Comparison of ENCODE assay signal across 27 mouse cellular contexts in the genomic region with DNA sequence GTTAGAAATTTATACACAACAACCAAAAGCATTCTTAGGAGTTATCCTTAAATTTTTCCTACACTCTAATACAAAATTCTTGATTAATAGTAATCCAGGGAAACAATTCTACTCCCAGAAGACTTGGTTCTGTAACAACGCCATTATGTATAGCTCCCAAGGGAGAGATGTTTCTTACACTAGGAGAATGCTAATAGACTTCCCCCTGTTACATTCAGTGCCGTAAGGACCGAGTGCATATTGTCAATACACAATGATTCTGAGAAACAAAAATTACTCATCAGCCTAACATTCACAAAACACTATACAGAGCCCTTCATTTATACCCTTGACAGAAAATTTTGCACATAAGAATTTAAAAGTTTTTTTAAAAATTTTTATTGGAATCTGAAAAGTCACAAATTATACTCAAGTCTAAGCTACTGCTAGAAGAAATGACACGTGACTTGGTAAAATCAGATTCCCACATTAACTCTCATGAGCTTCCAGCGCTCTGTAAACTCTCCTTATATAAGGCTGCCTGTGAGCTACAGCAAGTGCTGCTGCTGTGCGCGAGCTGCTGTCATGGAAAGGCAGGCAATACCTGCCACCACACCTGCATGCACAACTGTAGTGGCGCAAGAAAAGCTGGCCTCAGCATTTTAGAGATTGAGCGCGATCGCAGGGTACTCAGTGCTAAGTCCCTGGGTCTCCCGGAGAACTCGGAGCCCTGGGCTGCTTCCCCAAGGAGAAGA. TPM values are rescaled to one million over a fixed set of nuclear protein-coding genes. Genes with fewer than 3 reads are reported as not detected.
DNase-seq lines count a peak whose midpoint lies in the region; ATAC-seq lines count a peak whose summit lies in the region.
"Had no signal": no experiment of that assay in that cellular context is flagged by ENCODE, and none has a peak within 500 bp of the region (broad histone marks: within the 10 kb centered on the region; RNA-seq: fewer than 3 reads in every experiment).

No protein-coding gene starts in this region.

- H3K27me3 ChIP-seq in midbrain, embryonic 11.5 days (ENCODE audit: control insufficient read depth, insufficient read depth, low read length) = no peaks in the 10 kb centered on the region
- no peaks in the 10 kb centered on the region for H3K27me3 ChIP-seq in midbrain, embryonic 16.5 days (ENCODE audit: control insufficient read depth, insufficient read depth, low read depth, low read length)
- no peaks in the 10 kb centered on the region for H3K27me3 ChIP-seq in hindbrain, embryonic 13.5 days
- H3K27me3 ChIP-seq in midbrain, embryonic 14.5 days (ENCODE audit: control insufficient read depth, insufficient read depth, low read length) = no peaks in the 10 kb centered on the region
- H3K27me3 ChIP-seq: intestine, embryonic 15.5 days; limb, embryonic 15.5 days; megakaryocyte, embryonic 14.5 days had no signal

- H3K4me3 ChIP-seq in midbrain, embryonic 11.5 days (ENCODE audit: low read depth, low read length) = no peak overlapping the region
- no peak overlapping the region for H3K4me3 ChIP-seq in midbrain, embryonic 16.5 days (ENCODE audit: low read depth, low read length)
- no peak overlapping the region for H3K4me3 ChIP-seq in hindbrain, embryonic 13.5 days
- no peak overlapping the region for H3K4me3 ChIP-seq in midbrain, embryonic 14.5 days (replicated peaks; ENCODE audit: low read depth, low read length)
- H3K4me3 ChIP-seq: intestine, embryonic 15.5 days; left cerebral cortex, adult 2 months; limb, embryonic 15.5 days; megakaryocyte, embryonic 14.5 days; myocyte had no signal

- ATAC-seq in midbrain, embryonic 11.5 days (ENCODE audit: low FRiP score) = peak; percentile 52; the same call in 1 of the 2 replicates
- no peak for ATAC-seq in midbrain, embryonic 16.5 days
- ATAC-seq in hindbrain, embryonic 13.5 days (ENCODE audit: low FRiP score) = peak; percentile 52
- ATAC-seq in midbrain, embryonic 14.5 days (ENCODE audit: low FRiP score, low TSS enrichment) = no peak
- ATAC-seq: activated CD4-positive, CD25-positive, alpha-beta regulatory T cell, adult 4 months; forebrain, postnatal 0 days; intestine, embryonic 15.5 days had no signal

- H3K9ac ChIP-seq in midbrain, embryonic 11.5 days (ENCODE audit: low read length) = no peak overlapping the region
- no peak overlapping the region for H3K9ac ChIP-seq in midbrain, embryonic 16.5 days (ENCODE audit: low read depth, low read length)
- H3K9ac ChIP-seq in hindbrain, embryonic 13.5 days = no peak overlapping the region
- H3K9ac ChIP-seq in midbrain, embryonic 14.5 days (replicated peaks; ENCODE audit: low read length) = no peak overlapping the region
- H3K9ac ChIP-seq: forebrain, postnatal 0 days; intestine, embryonic 15.5 days; limb, embryonic 15.5 days; liver, embryonic 14.5 days; lung, embryonic 14.5 days had no signal

- DNase-seq in midbrain, embryonic 11.5 days (ENCODE audit: low spot score, missing footprints) = no peak
- DNase-seq in brain, adult 2 months (ENCODE audit: low read depth, low spot score) = peak; percentile 31
- DNase-seq in midbrain, embryonic 14.5 days = peak; percentile 40
- no peak for DNase-seq in natural killer cell, adult 2 months (ENCODE audit: low spot score in 2 of 2)
- no peak for DNase-seq in gastrocnemius, postnatal 25 days
- DNase-seq: adrenal gland, postnatal 10 days; B cell, adult 2 months; cerebellum, adult 8-10 months; cerebellum, postnatal 36 days; embryo, embryonic 11 days; forebrain, postnatal 0 days; heart, postnatal 4 days; kidney, adult 8-10 months; kidney, postnatal 10 days; lung, embryonic 14.5 days; retina, postnatal 1 day; right cerebral cortex, postnatal 4 days; thymus, postnatal 14 days had no signal

- no peak overlapping the region for H3K4me2 ChIP-seq in midbrain, embryonic 11.5 days
- no peak overlapping the region for H3K4me2 ChIP-seq in midbrain, embryonic 16.5 days (ENCODE audit: low read length)
- no peak overlapping the region for H3K4me2 ChIP-seq in hindbrain, embryonic 13.5 days
- H3K4me2 ChIP-seq in midbrain, embryonic 14.5 days (ENCODE audit: low read length) = no peak overlapping the region
- H3K4me2 ChIP-seq: intestine, embryonic 15.5 days; limb, embryonic 15.5 days; lung, embryonic 14.5 days had no signal

- H3K36me3 ChIP-seq in midbrain, embryonic 11.5 days (ENCODE audit: control insufficient read depth, insufficient read depth, low read length) = no peaks in the 10 kb centered on the region
- no peaks in the 10 kb centered on the region for H3K36me3 ChIP-seq in midbrain, embryonic 16.5 days (ENCODE audit: control insufficient read depth, insufficient read depth, low read length)
- no peaks in the 10 kb centered on the region for H3K36me3 ChIP-seq in hindbrain, embryonic 13.5 days
- H3K36me3 ChIP-seq in midbrain, embryonic 14.5 days (ENCODE audit: control insufficient read depth, insufficient read depth, low read length) = no peaks in the 10 kb centered on the region
- H3K36me3 ChIP-seq: intestine, embryonic 15.5 days had no signal

- no peaks in the 10 kb centered on the region for H3K9me3 ChIP-seq in midbrain, embryonic 11.5 days (ENCODE audit: control insufficient read depth, low read length)
- H3K9me3 ChIP-seq in midbrain, embryonic 16.5 days (replicated peaks; ENCODE audit: control insufficient read depth, low read length, poor library complexity, severe bottlenecking) = no peaks in the 10 kb centered on the region
- no peaks in the 10 kb centered on the region for H3K9me3 ChIP-seq in hindbrain, embryonic 13.5 days
- H3K9me3 ChIP-seq in midbrain, embryonic 14.5 days (ENCODE audit: control insufficient read depth, low read length) = no peaks in the 10 kb centered on the region
- H3K9me3 ChIP-seq: intestine, embryonic 15.5 days; limb, embryonic 15.5 days; megakaryocyte, embryonic 14.5 days had no signal

- WGBS in midbrain, embryonic 11.5 days = 72% methylated on average over 13 of the region's 13 CpGs
- WGBS in midbrain, embryonic 16.5 days = 58% methylated on average over 13 of the region's 13 CpGs
- 53% methylated on average over 13 of the region's 13 CpGs for WGBS in hindbrain, embryonic 13.5 days
- WGBS in midbrain, embryonic 14.5 days = 52% methylated on average over 13 of the region's 13 CpGs

- H3K27ac ChIP-seq in midbrain, embryonic 11.5 days (ENCODE audit: low read depth, low read length) = no peak overlapping the region
- no peak overlapping the region for H3K27ac ChIP-seq in midbrain, embryonic 16.5 days (ENCODE audit: low read length)
- H3K27ac ChIP-seq in hindbrain, embryonic 13.5 days = no peak overlapping the region
- H3K27ac ChIP-seq in midbrain, embryonic 14.5 days (replicated peaks; ENCODE audit: low read depth, low read length) = 0 out of 2 replicates have a peak overlapping the region, but pooled peaks have one; percentile 22
- H3K27ac ChIP-seq: intestine, embryonic 15.5 days; left cerebral cortex, adult 2 months; limb, embryonic 15.5 days; liver, embryonic 14.5 days had no signal

- H3K4me1 ChIP-seq in midbrain, embryonic 11.5 days (ENCODE audit: control insufficient read depth, insufficient read depth, low read length) = peaks cover 9% of the 10 kb centered on the region
- peaks cover 5% of the 10 kb centered on the region for H3K4me1 ChIP-seq in midbrain, embryonic 16.5 days (ENCODE audit: control insufficient read depth, insufficient read depth, low read length)
- H3K4me1 ChIP-seq in hindbrain, embryonic 13.5 days (replicated peaks) = peaks cover 12% of the 10 kb centered on the region
- H3K4me1 ChIP-seq in midbrain, embryonic 14.5 days (ENCODE audit: control insufficient read depth, insufficient read depth, low read length) = peaks cover 17% of the 10 kb centered on the region
- H3K4me1 ChIP-seq: intestine, embryonic 15.5 days had no signal

RNA-seq across cellular contexts. Expression of gene Ndufs4, which starts 42.9 kb away (rescaled TPM):
- polyA plus RNA-seq in midbrain, embryonic 11.5 days (2014; fragmentation: Nextera tagmentation; extraction: Ambion mirVana) = 340 and 357 TPM in 2 replicates
- polyA plus RNA-seq in midbrain, embryonic 16.5 days (2015; fragmentation: Nextera tagmentation; extraction: Ambion mirVana) = 363 and 373 TPM in 2 replicates
- polyA plus RNA-seq in hindbrain, embryonic 13.5 days (2015; fragmentation: Nextera tagmentation; extraction: Ambion mirVana) = 369 and 382 TPM in 2 replicates
- 370 and 406 TPM in 2 replicates for polyA plus RNA-seq in midbrain, embryonic 14.5 days (2014; fragmentation: Nextera tagmentation; extraction: Ambion mirVana)
- 100 to 1,000 TPM; 347 to 361 TPM for total RNA-seq in gastrocnemius, postnatal 25 days (2021)

Comparison
In these comparisons a context has a peak if more than half of its experiments do, and no peak if none do; other contexts are left out.
1. ATAC-seq: peak in midbrain, embryonic 11.5 days (single experiment) and hindbrain, embryonic 13.5 days (single experiment); none in midbrain, embryonic 16.5 days (single experiment) and midbrain, embryonic 14.5 days (single experiment).
2. DNase-seq: peak in brain, adult 2 months (single experiment) and midbrain, embryonic 14.5 days (single experiment); none in midbrain, embryonic 11.5 days (single experiment), natural killer cell, adult 2 months (0 of 2) and gastrocnemius, postnatal 25 days (single experiment).